Mouse (Mus musculus): ENCODE measurements around the gene Tpm3.

The Tpm3 gene

GRCm38 (mm10) chr3:90139962-90140361, 67.5 kb downstream of the Tpm3 start:
- no peak for DNase-seq

GRCm38 (mm10) chr3:90145461-90145860, 73.0 kb downstream of the Tpm3 start:
- no peak for DNase-seq

GRCm38 (mm10) chr3:90146651-90147050, 74.2 kb downstream of the Tpm3 start:
- no peak for DNase-seq
